Mouse (Mus musculus): Measurements from ENCODE around the gene Adam25. TPM values are rescaled to one million over a fixed set of nuclear protein-coding genes. Genes with fewer than 3 reads are reported as not detected.
"Not testable (repeated sequence)": the region's sequence is repeated elsewhere in the genome, so short reads cannot be mapped to it uniquely, and the experiment has no call there.

Gene Adam25
- total RNA-seq (2017) = not detected in 2 replicates

GRCm38 (mm10) chr8:40751908-40752307, at the start of gene Adam25:
Gene Adam25, plus strand, starts transcription at chr8:40752208.
- not testable (repeated sequence) for ATAC-seq (replicated peaks in 1 of 2; ENCODE audit: insufficient read depth in 1 of 2, low FRiP score in 2 of 2, low TSS enrichment in 1 of 2, low read depth in 1 of 2, poor library complexity in 2 of 2, severe bottlenecking in 2 of 2)

GRCm38 (mm10) chr8:40715406-40715805, 36.6 kb upstream of the Adam25 start:
- ATAC-seq (replicated peaks in 1 of 2; ENCODE audit: insufficient read depth in 1 of 2, low FRiP score in 2 of 2, low TSS enrichment in 1 of 2, low read depth in 1 of 2, poor library complexity in 2 of 2, severe bottlenecking in 2 of 2) = not testable (repeated sequence)

GRCm38 (mm10) chr8:40715986-40716385, 36.0 kb upstream of the Adam25 start:
- ATAC-seq (replicated peaks in 1 of 2; ENCODE audit: insufficient read depth in 1 of 2, low FRiP score in 2 of 2, low TSS enrichment in 1 of 2, low read depth in 1 of 2, poor library complexity in 2 of 2, severe bottlenecking in 2 of 2) = no peak

- no peak for ATAC-seq (replicated peaks in 1 of 2; ENCODE audit: insufficient read depth in 1 of 2, low FRiP score in 2 of 2, low TSS enrichment in 1 of 2, low read depth in 1 of 2, poor library complexity in 2 of 2, severe bottlenecking in 2 of 2)
Observed at GRCm38 (mm10) chr8:40783320-40783719, 31.3 kb downstream of the Adam25 start.

DNA sequence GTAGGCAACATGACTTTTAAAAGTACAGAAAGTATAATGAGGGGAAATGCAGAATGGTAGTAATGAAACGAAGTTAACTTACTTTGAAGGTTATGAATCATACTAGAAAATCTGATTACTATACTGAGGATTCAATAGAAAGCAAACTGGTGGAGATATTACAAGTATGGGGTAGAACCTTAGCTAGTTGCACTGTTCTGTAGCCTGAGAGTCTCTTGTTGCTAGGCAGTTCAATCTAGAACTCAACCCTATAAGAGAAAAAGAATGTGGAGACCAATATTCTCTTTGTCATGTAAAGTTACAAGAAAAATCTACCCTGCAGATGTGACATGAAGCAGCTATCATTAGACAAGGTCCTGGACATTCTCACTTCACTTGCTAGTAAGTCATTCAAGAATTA, 41.0 kb downstream of the Adam25 start, which contains the start of gene Adam20:
Adam20 (plus strand) TSS at position 301 of the 400 bp plus-strand sequence.
- not testable (repeated sequence) for ATAC-seq (replicated peaks in 1 of 2; ENCODE audit: insufficient read depth in 1 of 2, low FRiP score in 2 of 2, low TSS enrichment in 1 of 2, low read depth in 1 of 2, poor library complexity in 2 of 2, severe bottlenecking in 2 of 2)

DNA sequence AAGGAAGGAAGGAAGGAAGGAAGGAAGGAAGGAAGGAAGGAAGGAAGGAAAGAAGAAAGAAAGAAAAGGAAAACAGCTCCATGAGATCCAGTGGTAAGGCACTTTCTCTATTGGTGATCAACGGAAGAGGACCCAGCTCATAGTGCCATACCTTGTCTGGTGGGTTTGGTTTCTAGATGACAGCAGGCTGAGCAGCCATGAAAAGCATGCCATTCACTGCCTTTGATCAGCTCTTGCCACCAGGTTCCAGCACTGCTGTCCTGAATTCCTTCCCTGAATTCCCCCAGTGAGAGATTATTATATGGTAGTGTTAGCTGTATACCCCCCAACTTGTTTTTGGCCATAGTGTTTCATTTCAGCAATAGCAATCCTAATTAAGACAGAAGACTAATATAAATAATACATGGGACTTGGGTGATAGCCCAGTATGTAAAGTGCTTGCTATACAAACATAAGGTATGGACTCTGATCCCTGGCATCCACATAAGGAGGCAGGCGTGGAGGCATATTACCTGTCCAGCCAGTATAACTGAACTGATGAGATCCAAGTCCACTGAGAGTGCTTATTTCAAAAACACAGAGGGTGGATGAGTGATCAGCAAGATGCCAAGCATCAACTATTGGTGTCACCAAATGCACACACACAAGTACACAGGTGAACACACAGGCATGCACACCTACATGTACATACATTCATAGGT, 51.5 kb downstream of the Adam25 start:
- ATAC-seq (replicated peaks in 1 of 2; ENCODE audit: insufficient read depth in 1 of 2, low FRiP score in 2 of 2, low TSS enrichment in 1 of 2, low read depth in 1 of 2, poor library complexity in 2 of 2, severe bottlenecking in 2 of 2) = no peak

Other genes starting within 250 kb of the Adam25 start
- not detected in 2 replicates for gene Adam24, start 77.1 kb upstream of the Adam25 start, total RNA-seq (2017)
- gene Adam20, start 41.1 kb downstream of the Adam25 start, total RNA-seq (2017) = not detected in 2 replicates
- not detected in 2 replicates for gene Adam39, start 70.8 kb downstream of the Adam25 start, total RNA-seq (2017)